Mouse (Mus musculus): Measurements from ENCODE around the gene Rarg.

Gene Rarg

DNA sequence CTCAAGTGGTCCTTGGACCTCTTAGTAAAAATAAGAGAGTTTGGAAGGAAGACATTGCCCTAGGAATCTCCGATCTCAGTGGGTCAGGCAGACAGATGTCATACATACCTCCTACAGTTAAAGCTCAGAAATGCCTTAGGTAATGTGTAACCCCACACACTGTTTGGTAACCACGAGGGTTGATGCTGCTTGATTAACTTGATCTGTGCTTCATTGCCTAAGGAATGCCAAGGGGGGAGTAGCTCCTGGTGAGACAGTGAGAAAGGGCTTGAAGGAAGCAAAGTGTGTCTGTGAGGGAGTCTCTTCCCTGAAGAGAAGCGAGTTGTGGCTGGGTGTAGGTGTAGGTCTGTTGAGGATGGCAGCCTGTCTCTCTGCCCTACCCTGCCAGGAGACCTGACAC lies 50.0 kb downstream of the Rarg start:
- DNase-seq (ENCODE audit: extremely low read depth, low read depth, low spot score), result no peak

DNA sequence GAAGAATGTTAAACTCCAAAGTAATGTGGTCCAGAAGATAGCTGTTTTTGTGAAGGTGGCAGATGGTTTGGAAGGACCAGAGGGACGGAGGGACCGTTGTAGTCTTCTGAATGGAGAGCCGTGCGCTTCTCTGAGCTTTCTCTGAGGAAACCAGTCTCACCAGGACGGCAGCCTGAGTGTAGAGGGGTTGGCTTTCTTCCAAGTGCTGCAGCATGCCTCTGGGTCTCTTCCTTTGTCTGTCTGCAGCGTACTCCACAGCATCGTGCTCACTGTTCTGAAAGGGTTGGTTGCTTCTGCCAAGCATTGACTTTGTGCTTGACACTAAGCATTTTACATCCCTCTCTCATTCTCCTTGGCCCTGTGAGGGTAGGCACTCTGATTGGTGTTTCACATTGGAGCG lies 51.5 kb downstream of the Rarg start:
- no peak for DNase-seq (ENCODE audit: extremely low read depth, low read depth, low spot score)

DNA sequence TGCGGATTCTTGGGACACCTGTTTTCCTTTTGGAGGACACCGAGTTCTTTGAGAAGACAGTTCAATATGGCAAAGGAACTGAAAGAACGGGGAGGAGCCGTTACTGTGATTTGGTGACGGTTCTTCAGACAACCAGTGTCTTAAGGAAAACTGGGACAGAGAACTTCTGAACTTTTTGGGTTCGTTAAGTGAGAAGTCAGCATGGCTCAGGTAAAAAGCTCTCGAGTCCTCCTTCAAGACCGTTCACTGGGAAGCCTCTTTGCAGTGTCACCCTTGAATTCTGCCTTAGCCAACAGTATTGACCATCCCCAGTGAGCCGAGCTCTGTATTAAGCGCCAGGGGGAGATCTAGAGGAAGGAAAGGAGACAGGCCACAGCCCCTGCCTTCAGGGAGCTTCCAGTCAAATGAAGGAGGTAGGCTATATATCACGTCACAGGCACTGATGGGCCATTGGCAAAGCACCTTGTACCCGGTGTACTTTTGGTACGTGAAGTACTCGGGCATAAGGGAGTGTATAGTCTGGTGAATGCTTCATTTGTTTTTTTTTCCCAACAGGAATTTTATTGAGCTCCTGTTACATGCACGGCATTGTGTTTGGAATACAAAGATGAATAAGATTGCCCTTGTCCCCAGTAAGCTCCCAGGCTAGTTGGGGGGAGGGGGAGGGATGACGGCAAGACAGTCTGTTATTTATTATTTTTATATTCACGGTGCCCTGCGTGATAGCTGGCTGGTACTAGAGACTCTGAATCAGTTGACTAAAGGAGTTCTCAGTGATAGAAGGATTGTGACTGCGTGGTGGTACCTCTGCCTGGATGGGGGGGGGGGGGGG lies 52.4 kb downstream of the Rarg start, which contains the start of gene Csad:
Csad (minus strand) TSS at position 51 of the 832 bp plus-strand sequence.
- no peak for DNase-seq (ENCODE audit: extremely low read depth, low read depth, low spot score)

DNA sequence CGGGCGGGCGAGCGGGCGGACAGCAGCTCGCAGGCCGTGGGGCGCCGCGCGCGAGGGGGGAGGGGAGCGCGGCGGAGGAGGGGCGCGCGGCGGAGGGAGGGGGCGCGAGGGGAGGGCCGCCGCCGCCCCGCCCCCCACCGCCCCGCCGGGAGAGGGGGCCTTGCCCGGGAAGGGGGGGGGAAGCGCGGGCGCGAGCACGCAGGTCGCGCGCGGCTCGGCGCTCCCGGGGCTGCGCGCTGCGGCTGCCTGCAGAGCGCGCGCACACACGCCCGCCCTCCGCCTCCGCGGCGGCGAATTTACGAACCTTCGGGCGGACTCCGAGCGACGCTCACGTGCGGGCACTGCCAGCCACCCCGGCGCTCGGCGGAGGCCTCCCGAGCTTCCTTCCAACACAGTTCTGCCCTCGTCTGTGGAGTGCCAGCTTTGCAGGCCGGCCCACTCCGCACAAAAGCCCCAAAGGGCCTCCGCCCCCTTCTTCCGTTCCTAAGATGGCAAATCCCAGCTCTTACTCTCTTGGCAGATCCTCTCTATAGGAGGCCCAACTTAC lies 53.4 kb downstream of the Rarg start:
- peak; percentile 72 for DNase-seq (ENCODE audit: extremely low read depth, low read depth, low spot score)

DNA sequence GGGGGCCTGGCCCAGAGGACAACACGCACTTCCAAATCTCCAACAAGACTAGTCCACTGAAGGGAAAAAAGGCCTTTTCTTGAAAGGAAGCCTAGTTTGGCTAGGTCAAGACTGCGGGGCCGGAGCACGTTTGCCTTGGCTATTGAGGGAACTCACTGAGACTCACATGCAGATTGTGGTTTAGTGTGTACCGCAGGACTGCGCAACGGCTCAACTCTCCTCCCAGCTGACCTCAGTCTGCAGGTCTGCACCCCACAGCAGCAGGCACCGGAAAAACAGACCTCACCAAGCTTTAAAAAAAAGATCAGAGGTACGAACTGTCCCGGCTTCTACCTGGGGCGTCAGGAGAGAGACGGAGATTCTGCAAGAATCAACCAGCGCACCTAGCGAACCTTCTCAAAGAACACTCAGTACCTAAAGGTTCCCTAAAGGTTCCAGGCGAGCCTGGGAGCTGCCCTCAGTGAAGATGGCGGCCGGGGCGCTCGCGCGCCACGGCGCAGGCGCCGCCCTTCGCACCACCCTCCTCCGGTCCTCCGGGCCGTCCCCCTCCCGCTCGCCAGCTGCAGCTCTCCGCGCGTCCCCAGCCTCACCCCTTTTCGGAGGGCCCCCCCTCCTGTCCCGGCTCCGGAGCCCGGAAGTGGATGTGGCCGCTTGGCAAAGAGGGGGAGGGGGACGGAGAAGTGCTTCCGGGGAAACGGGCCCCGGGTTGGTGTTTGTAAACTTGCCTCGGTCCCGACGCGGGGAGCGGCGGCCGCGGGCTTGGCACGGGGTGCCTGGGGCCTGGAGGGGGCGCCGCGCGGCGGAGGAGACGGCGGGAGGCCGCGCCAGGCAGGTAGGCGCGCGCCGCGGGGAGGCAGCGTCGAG lies 54.1 kb downstream of the Rarg start, which contains the start of gene Zfp740:
Zfp740 (plus strand) TSS at position 279 of the 864 bp plus-strand sequence.
- no peak for DNase-seq (ENCODE audit: extremely low read depth, low read depth, low spot score)

DNA sequence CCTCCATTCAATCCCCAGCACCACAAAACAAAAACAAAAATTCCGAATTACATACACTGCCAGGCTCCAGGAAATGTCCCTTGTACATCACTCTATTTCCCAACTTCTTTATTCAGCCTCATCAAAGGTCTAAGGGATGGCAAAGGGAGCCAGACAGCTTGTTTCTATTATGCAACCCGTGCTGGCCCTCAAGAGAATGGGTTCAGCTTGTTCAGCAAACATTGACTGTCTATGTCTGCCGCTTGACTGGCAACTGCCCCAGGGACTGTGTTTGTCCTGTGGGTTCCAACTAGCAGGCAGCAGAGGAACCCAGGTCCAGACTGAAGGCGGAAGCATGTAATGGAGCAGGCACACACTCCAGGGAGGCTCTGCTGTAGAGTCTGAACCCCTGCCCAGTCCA lies 58.5 kb downstream of the Rarg start:
- DNase-seq (ENCODE audit: extremely low read depth, low read depth, low spot score), result peak; percentile 78

DNA sequence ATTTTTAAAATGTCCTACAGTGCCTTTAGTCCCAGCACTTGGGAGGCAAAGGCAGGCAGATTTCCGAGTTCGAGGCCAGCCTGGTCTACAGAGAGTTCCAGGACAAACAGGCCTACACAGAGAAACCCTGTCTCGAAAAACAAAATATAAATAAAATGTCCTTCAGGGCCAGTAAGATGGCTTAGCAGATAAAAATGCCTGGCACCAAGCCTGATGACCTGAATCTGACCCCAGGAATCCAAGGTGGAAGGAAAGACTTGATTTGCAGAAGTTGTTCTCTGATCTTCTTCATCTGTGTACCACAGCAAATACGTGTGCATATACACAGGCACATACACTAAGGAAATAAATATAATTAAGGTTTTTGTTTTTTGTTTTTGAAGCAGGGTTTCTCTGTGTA lies 61.9 kb downstream of the Rarg start:
- no peak for DNase-seq (ENCODE audit: extremely low read depth, low read depth, low spot score)

DNA sequence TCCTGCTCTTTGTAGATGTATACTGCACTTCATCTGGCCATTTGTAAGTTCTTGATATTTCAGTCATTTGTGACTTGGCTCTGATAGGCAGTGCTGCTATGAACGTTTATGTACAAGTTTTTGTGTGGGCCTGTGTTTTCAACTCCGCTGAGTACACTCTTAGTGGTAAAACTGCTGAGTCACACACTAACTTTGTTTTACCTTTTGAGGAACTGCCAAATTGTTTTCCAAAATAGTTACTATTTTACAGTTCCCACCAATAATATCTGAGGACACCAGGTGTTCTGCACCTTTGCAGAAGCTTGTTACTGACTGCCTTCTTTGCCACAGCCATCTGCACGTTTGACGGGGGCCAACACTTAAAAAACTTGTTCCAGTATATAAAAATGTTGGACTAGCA lies 62.9 kb downstream of the Rarg start:
- no peak for DNase-seq (ENCODE audit: extremely low read depth, low read depth, low spot score)

DNA sequence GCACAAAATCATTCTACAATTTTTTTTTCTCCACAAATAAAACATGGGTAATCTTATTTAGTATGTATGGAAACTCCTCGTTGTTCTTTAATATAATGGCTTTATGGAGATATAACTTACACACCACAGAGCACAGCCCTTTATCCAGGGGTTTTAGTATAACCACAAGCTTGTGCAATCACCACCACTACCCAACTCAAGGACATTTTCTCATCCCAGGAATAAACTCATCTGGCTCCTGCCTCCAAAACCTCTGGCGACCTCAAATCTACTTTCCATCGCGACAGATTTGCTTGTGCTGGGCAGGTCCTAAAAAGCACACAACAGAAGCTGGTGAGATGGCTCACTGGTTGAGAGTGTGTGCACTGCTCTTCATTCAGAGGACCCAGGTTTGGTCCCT lies 63.7 kb downstream of the Rarg start:
- DNase-seq (ENCODE audit: extremely low read depth, low read depth, low spot score), result no peak

DNA sequence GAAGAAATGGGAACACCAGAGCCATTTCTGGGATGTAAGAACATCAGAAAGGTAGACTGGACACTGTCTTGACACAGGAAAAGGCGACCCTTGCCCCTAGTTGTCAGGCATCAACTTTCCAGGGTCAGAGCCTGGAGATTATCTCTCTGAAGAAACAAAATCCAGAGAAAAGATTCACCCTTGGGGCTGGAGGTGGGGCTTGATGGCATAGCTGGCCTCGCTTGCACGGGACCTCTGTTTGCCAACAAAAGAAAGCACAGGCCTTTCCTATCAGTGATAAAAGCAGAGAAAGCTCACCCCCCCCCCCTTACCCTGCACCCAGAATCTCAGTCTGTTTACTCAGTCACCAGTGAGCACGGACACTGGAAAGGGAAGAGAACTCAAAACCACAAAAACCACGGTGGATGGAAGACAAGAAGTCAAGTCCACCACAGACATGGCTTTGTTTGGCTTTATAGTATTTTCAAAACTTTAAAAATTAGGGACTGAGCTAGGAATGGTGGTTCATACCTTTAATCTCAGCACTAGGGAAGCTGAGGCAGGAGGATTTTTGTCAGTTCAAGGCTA lies 64.4 kb downstream of the Rarg start:
- no peak for DNase-seq (ENCODE audit: extremely low read depth, low read depth, low spot score)

DNA sequence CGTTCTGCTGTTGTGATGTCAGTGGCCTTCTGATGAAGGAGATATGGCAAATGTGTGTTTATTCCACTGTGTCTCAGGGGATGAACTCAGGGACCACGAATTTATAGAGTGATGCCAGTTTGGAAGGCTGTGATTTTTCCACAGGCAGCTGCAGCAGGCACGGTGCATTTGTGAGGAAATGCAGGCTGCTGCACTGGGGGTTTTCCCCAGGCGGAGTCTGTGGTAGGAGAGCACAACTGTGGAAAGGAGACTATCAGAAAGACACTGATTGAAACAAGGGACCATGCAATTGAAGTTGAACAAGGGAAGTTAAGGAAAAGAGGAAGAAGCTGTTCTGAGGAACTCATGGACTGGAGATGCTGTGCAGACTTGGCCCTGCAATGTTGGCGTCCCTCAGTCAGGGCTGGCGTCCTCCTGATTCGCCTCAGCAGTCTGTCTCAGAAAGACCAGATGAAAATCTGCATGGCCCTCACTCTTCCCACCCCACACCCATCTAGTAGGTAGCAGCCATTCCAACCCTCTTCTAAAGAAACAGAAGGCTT lies 65.0 kb downstream of the Rarg start:
- DNase-seq (ENCODE audit: extremely low read depth, low read depth, low spot score), result no peak

DNA sequence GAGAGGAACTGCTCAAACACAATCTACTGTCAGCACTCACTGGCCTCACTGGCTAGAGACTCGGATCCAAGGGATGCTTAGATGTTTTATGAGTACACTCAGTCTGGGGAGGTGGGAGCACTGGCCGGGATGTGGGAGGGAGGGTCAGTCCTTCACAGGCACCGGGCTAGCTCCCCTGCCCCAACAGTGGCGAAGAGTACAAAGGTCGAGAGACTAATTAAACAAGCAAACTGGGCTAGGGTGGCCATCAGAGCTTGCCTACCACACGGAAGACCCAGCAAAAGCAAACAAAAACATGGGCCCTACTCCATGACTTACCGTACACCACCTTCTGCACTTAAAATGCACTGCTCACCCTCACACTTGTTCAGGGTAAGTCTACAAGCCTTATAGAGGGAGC lies 65.6 kb downstream of the Rarg start:
- no peak for DNase-seq (ENCODE audit: extremely low read depth, low read depth, low spot score)

DNA sequence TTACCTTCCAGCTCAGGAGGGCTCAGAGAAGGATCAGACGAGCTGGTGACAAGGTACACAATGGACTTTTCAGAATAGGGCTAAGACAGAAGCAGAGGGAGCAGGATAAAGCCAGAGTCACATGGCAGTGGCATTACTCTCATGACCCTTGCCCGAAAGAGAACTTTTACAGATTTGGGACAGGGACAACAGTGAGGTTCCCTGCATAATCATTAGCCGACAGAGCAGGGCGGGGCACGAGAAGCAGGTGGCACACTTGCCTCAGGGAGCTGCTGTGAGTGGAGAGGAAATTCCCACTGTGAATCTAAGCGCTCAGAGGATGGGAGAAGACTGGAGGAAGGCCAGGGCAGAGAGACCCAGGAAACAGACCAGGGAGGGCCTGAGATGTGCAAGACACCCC lies 68.4 kb downstream of the Rarg start:
- DNase-seq (ENCODE audit: extremely low read depth, low read depth, low spot score), result no peak

DNA sequence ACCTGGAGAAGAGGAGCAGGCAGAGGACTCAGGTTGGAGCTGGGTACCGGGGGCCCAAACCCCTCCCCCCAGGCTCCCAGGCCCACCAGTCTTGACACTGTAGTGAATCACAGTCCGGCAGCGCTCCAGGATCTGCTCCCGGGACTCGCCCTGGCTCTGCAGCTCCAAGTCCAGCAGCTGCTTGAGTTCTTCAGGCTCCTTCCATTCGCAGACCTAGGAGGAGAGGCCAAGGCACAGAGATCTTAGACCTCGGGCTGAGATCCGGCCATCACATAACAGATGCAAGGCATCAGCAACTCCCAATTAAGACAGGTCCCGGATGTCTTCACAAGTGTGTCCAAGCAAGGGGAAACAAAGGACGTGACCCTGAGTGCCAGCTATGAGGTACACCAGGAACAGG lies 69.2 kb downstream of the Rarg start:
- no peak for DNase-seq (ENCODE audit: extremely low read depth, low read depth, low spot score)

DNA sequence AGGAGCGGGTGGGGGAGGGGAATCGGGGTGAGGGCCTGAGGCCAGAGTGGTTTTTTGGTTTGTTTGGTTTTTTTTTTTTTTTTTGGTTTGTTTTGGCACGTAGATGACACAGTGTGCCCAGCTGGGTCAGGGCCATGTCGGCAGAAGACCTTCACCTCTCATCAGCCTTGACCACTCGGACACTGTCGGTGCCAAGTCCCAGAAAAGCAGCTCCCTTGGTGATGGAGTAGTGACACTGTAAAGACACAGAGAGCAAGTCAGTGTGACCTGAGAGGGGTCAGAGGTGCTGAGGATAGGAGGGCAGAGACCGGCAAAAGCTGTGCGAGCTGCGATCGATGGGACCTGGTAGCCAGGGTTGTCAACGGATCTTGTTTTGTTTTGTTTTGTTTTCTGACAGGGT lies 71.1 kb downstream of the Rarg start:
- no peak for DNase-seq (ENCODE audit: extremely low read depth, low read depth, low spot score)

All from fat pad, adult 2 months (tissue).